Mouse (Mus musculus): ENCODE data around the gene Hltf.

Hltf gene

GRCm38 (mm10) chr3:20145696-20146113 lies 88.1 kb downstream of the Hltf start:
- no peak for DNase-seq (ENCODE audit: extremely low read depth, low read depth, low spot score)

- no peak for DNase-seq (ENCODE audit: extremely low read depth, low read depth, low spot score)
Observed at GRCm38 (mm10) chr3:20146884-20147395, 89.3 kb downstream of the Hltf start.

GRCm38 (mm10) chr3:20147647-20148046 lies 90.0 kb downstream of the Hltf start:
- DNase-seq (ENCODE audit: extremely low read depth, low read depth, low spot score): no peak

- DNase-seq (ENCODE audit: extremely low read depth, low read depth, low spot score): no peak
Observed at GRCm38 (mm10) chr3:20150511-20150910, 92.9 kb downstream of the Hltf start.

- no peak for DNase-seq (ENCODE audit: extremely low read depth, low read depth, low spot score)
Observed at GRCm38 (mm10) chr3:20151651-20152050, 94.0 kb downstream of the Hltf start.

GRCm38 (mm10) chr3:20154531-20155367 lies 97.1 kb downstream of the Hltf start, which contains the start of gene Gyg:
Gene Gyg, minus strand, starts transcription at chr3:20155317.
- no peak for DNase-seq (ENCODE audit: extremely low read depth, low read depth, low spot score)

GRCm38 (mm10) chr3:20155476-20155875 lies 97.9 kb downstream of the Hltf start:
- DNase-seq (ENCODE audit: extremely low read depth, low read depth, low spot score): no peak

GRCm38 (mm10) chr3:20167487-20167886 lies 109.9 kb downstream of the Hltf start:
- no peak for DNase-seq (ENCODE audit: extremely low read depth, low read depth, low spot score)
